Mouse (Mus musculus) MEL (cell line): ENCODE data around the gene Ehf. TPM values are rescaled to one million over a fixed set of nuclear protein-coding genes. Genes with fewer than 3 reads are reported as not detected.

ENCODE experiments used
- DNase-seq: peaks from one replicate; pipeline ENCODE4 v3.0.0; 2011; ENCODE audit warnings: low read depth, low spot score
- H3K27ac ChIP-seq: 2 replicates; pipeline ENCODE4 v1.5.1; 2012; ENCODE audit warnings: low read depth, mild to moderate bottlenecking, control low read depth, low read length, moderate library complexity; ENCODE audit not compliant: control insufficient read depth
- H3K27me3 ChIP-seq, 2 experiments: fragments of 150-350 bp in 1 of 2; sonication (generic) in 1 of 2; 2 replicates each; pipeline ENCODE4 v1.6.1; 2012; ENCODE audit warnings: low read length in 2 of 2, mild to moderate bottlenecking in 2 of 2, improper control_type of control experiment in 1 of 2, moderate library complexity in 1 of 2; ENCODE audit not compliant: insufficient read depth in 2 of 2, control insufficient read depth in 1 of 2
- H3K36me3 ChIP-seq, 2 experiments: 2 replicates each; pipeline ENCODE4 v1.6.1; 2012 to 2014; ENCODE audit warnings: low read length in 2 of 2, improper control_type of control experiment in 1 of 2, inconsistent platforms in 1 of 2, mild to moderate bottlenecking in 1 of 2; ENCODE audit not compliant: insufficient read depth in 2 of 2, control insufficient read depth in 1 of 2
- H3K4me1 ChIP-seq, 2 experiments: fragments of 150-350 bp in 1 of 2; sonication (generic) in 1 of 2; 2 replicates each; pipeline ENCODE4 v1.6.1; 2012; ENCODE audit warnings: low read length in 2 of 2, improper control_type of control experiment in 1 of 2, mild to moderate bottlenecking in 1 of 2; ENCODE audit not compliant: insufficient read depth in 2 of 2, control insufficient read depth in 1 of 2
- H3K4me3 ChIP-seq, 2 experiments: fragments of 150-350 bp in 1 of 2; sonication (generic) in 1 of 2; 2 replicates each; pipeline ENCODE4 v1.5.1; 2012; ENCODE audit warnings: low read depth in 2 of 2, low read length in 2 of 2, mild to moderate bottlenecking in 2 of 2, moderate library complexity in 2 of 2, control low read depth in 1 of 2, improper control_type of control experiment in 1 of 2; ENCODE audit not compliant: control insufficient read depth in 1 of 2, insufficient read depth in 1 of 2
- H3K79me2 ChIP-seq: 2 replicates; pipeline ENCODE4 v1.6.1; 2012; ENCODE audit warnings: mild to moderate bottlenecking, low read length, moderate library complexity; ENCODE audit not compliant: control insufficient read depth, poor library complexity, insufficient read depth
- H3K9ac ChIP-seq: 2 replicates; pipeline ENCODE4 v1.6.1; 2012; ENCODE audit warnings: low read depth, mild to moderate bottlenecking, control low read depth, low read length, moderate library complexity; ENCODE audit not compliant: control insufficient read depth, poor library complexity, severe bottlenecking
- H3K9me3 ChIP-seq: fragments of 150-350 bp; sonication (generic); replicated peaks from 2 replicates; pipeline ENCODE4 v1.6.1; 2012; ENCODE audit warnings: mild to moderate bottlenecking, low read length, improper control_type of control experiment, moderate library complexity; ENCODE audit not compliant: insufficient read depth
- CTCF ChIP-seq, 3 experiments: IDR thresholded peaks in 2 of 3; conservative IDR thresholded peaks in 1 of 3; 2 replicates each; pipeline ENCODE4 v1.5.1; 2011 to 2012; ENCODE audit warnings: low read length in 3 of 3, low read depth in 2 of 3, mild to moderate bottlenecking in 2 of 3, improper control_type of control experiment in 1 of 3, inconsistent platforms in 1 of 3, mixed read lengths in 1 of 3, moderate library complexity in 1 of 3; ENCODE audit not compliant: control insufficient read depth in 1 of 3, insufficient read depth in 1 of 3, poor library complexity in 1 of 3, severe bottlenecking in 1 of 3
- E2F4 ChIP-seq: IDR thresholded peaks from 2 replicates; pipeline ENCODE4 v1.6.1; 2011; ENCODE audit warnings: low read depth, low read length, improper control_type of control experiment, borderline replicate concordance
- ETS1 ChIP-seq: IDR thresholded peaks from 2 replicates; pipeline ENCODE4 v1.6.1; 2012; ENCODE audit warnings: low read depth, mild to moderate bottlenecking, inconsistent platforms, low read length, improper control_type of control experiment, moderate library complexity
- GABPA ChIP-seq: IDR thresholded peaks from 2 replicates; pipeline ENCODE4 v1.6.1; 2012; ENCODE audit warnings: low read depth, mild to moderate bottlenecking, inconsistent platforms, low read length, improper control_type of control experiment, moderate library complexity
- GATA1 ChIP-seq: IDR thresholded peaks from 2 replicates; pipeline ENCODE4 v1.6.1; 2011; ENCODE audit warnings: low read depth, low read length, improper control_type of control experiment
- MAFK ChIP-seq: IDR thresholded peaks from 2 replicates; pipeline ENCODE4 v1.6.1; 2011; ENCODE audit warnings: low read depth, mild to moderate bottlenecking, low read length, improper control_type of control experiment, borderline replicate concordance
- MEF2A ChIP-seq: IDR thresholded peaks from 2 replicates; pipeline ENCODE4 v1.6.1; 2014; ENCODE audit warnings: low read depth, mild to moderate bottlenecking, inconsistent platforms, low read length, improper control_type of control experiment; ENCODE audit not compliant: poor library complexity, insufficient replicate concordance, severe bottlenecking; ENCODE audit errors: extremely low read depth
- MYB ChIP-seq: IDR thresholded peaks from 2 replicates; pipeline ENCODE4 v1.6.1; 2011; ENCODE audit warnings: mild to moderate bottlenecking, low read depth, low read length, improper control_type of control experiment
- NELFE ChIP-seq: IDR thresholded peaks from 2 replicates; pipeline ENCODE4 v1.6.1; 2011; ENCODE audit warnings: low read depth, low read length, improper control_type of control experiment
- NRF1 ChIP-seq: IDR thresholded peaks from 2 replicates; pipeline ENCODE4 v1.6.1; 2014; ENCODE audit warnings: low read depth, mild to moderate bottlenecking, inconsistent platforms, low read length, improper control_type of control experiment, moderate library complexity; ENCODE audit not compliant: poor library complexity, insufficient read depth, severe bottlenecking
- POLR2AphosphoS2 ChIP-seq: IDR thresholded peaks from 2 replicates; pipeline ENCODE4 v1.6.1; 2011; ENCODE audit warnings: low read length, improper control_type of control experiment
- POLR2AphosphoS5 ChIP-seq: IDR thresholded peaks from 2 replicates; pipeline ENCODE4 v1.6.1; 2012; ENCODE audit warnings: low read depth, borderline replicate concordance, mild to moderate bottlenecking, inconsistent platforms, low read length, moderate library complexity, mixed read lengths
- SIN3A ChIP-seq: IDR thresholded peaks from 2 replicates; pipeline ENCODE4 v1.6.1; 2012; ENCODE audit warnings: low read length, improper control_type of control experiment, inconsistent platforms
- USF1 ChIP-seq: IDR thresholded peaks from 2 replicates; pipeline ENCODE4 v1.6.1; 2014; ENCODE audit warnings: low read depth, mild to moderate bottlenecking, inconsistent platforms, low read length, improper control_type of control experiment, moderate library complexity
- ZC3H11A ChIP-seq: IDR thresholded peaks from 2 replicates; pipeline ENCODE4 v1.6.1; 2012; ENCODE audit warnings: low read depth, mild to moderate bottlenecking, inconsistent platforms, low read length, improper control_type of control experiment
- ZNF384 ChIP-seq: IDR thresholded peaks from 2 replicates; pipeline ENCODE4 v1.6.1; 2012; ENCODE audit warnings: low read depth, mild to moderate bottlenecking, inconsistent platforms, low read length, improper control_type of control experiment
- polyA plus RNA-seq, 2 experiments: library from polyadenylated mRNA; stranded (reverse) in 1 of 2; unstranded in 1 of 2; fragments of >175 nt in 1 of 2; fragments of >200 nt in 1 of 2; gene quantifications; 2 replicates each; pipeline versions ENCODE4 v1.2.1 to v1.2.4; 2012; ENCODE audit warnings: low replicate concordance in 2 of 2, low read depth in 1 of 2; ENCODE audit not compliant: insufficient read length in 2 of 2, insufficient read depth in 1 of 2, missing spikeins in 1 of 2
- total RNA-seq: library from RNA; depleted of rRNA; stranded (reverse); fragments of 300-350 nt; gene quantifications from 2 replicates; pipeline ENCODE4 v1.2.3, GENCODE M21; 2012

Gene Ehf
- total and polyA plus RNA-seq, 3 experiments, result not detected

DNA sequence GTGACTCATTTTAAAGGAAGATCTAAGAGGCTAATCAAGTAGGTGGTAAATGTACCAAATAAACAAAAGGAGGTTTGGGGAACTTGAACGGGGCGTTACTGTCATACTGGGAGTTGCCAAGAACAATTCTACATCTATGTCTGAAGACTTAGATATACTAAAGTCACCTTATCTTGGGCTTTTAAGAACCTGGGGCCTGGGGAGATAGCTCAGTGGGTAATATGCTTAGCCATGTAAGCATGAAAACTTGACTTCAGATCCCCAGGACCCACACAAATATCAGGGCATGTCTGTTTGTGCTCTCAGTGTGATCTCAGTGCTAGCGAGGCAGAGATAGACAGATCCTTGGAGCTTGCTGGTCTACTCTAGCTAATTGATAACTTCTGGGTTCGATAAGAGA is 18.6 kb upstream of the Ehf start (continued):
- no peak for TF ChIP-seq NELFE
- TF ChIP-seq, all 39 proteins: peak for 11

DNA sequence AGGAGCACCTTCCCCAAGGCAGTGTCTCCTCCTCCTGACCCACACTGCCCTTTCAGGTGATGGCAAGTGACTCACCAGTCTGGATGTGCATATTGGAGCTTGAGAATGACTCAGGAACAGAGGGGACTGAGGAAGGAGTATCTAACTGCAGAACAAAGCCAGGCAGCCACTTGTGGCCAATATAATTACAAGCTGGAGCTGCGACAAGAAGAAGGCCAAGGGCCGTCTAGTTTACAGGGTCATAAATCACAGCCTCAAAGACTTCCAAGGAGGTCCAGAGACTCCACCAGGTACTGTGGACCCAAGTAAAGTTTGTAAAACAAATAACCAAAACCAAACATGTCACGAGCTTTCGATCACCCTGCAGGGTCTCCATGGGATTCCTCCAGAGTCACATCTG is 10.9 kb upstream of the Ehf start:
- Histone ChIP-seq H3K36me3 (no peaks in the 10 kb centered on the region), H3K27ac (no peak overlapping the region), H3K9ac (no peak overlapping the region), H3K4me1 (no peaks in the 10 kb centered on the region), H3K27me3 (peaks cover 4 to 5% of the 10 kb centered on the region in 2 experiments), H3K9me3 (no peaks in the 10 kb centered on the region), H3K79me2 (no peaks in the 10 kb centered on the region), H3K4me3 (no peak overlapping the region)
- TF ChIP-seq POLR2AphosphoS5 (no peak), NRF1 (no peak), SIN3A (no peak), MAFK (no peak), POLR2AphosphoS2 (no peak), MEF2A (no peak), GABPA (no peak), CTCF (IDR thresholded peaks at IDR 0.05 in 2 of 3, conservative IDR thresholded peaks at IDR 0.05 in 1 of 3; ENCODE audit: control insufficient read depth in 1 of 3, insufficient read depth in 1 of 3, low read depth in 2 of 3, low read length in 3 of 3, poor library complexity in 1 of 3, severe bottlenecking in 1 of 3) (no peak), GATA1 (no peak), ETS1 (no peak), ZNF384 (no peak), ZC3H11A (no peak)
- no peak for DNase-seq

DNA sequence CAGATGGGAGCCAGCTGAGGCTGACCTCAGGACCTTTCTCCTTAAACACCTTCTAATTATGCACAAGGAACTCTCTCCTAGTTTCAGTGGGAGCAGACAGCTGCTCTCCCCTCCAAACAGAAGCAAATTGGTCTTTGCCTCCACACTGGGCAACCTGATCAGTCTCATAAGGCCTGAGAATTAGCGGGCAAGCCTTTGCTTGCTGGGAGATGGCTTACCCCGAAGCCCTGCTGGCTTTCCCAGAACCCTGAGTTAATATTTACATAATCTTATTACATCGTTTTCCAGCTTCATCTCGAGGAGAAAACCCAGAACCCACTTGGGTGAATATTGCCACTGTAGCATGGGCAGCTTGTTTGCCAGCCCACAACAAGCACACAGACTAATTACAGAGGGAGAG is 9.6 kb upstream of the Ehf start:
- no peaks in the 10 kb centered on the region for H3K36me3 ChIP-seq
- H3K27ac ChIP-seq, result no peak overlapping the region
- H3K9me3 ChIP-seq, result no peaks in the 10 kb centered on the region
- no peak overlapping the region for H3K9ac ChIP-seq
- H3K27me3 ChIP-seq, result peaks cover 4 to 5% of the 10 kb centered on the region in 2 experiments
- TF ChIP-seq SIN3A (no peak), E2F4 (no peak), USF1 (no peak), GABPA (no peak), MYB (no peak)
- no peak for DNase-seq
- H3K79me2 ChIP-seq, result no peaks in the 10 kb centered on the region
- H3K4me3 ChIP-seq, result no peak overlapping the region
- 0 out of 4 replicates have a peak, but pooled peaks cover 0 to 2% of the 10 kb centered on the region in 2 experiments for H3K4me1 ChIP-seq
